Mouse (Mus musculus) forebrain, embryonic 13.5 days (tissue): ENCODE results near the gene 4930539E08Rik. TPM values are rescaled to one million over a fixed set of nuclear protein-coding genes. Genes with fewer than 3 reads are reported as not detected.

Experiments used
- ATAC-seq: fragments of 200-750 bp; cut with Nextera tagmentation; 2 replicates; pipeline ENCODE4 v1.8.0; 2017
- H3K27ac ChIP-seq: fragments of 300-500 bp; sonication (generic); 2 replicates; pipeline ENCODE4 v1.5.1; 2015; ENCODE audit warnings: inconsistent platforms, mild to moderate bottlenecking, moderate library complexity
- H3K27me3 ChIP-seq: fragments of 300-500 bp; sonication (generic); 2 replicates; pipeline ENCODE4 v1.6.1; 2015; ENCODE audit warnings: mild to moderate bottlenecking, inconsistent platforms
- H3K36me3 ChIP-seq: fragments of 300-500 bp; sonication (generic); 2 replicates; pipeline ENCODE4 v1.6.1; 2015; ENCODE audit warnings: mild to moderate bottlenecking, inconsistent platforms; ENCODE audit not compliant: poor library complexity, severe bottlenecking
- H3K4me1 ChIP-seq: fragments of 300-500 bp; sonication (generic); 2 replicates; pipeline ENCODE4 v1.6.1; 2015; ENCODE audit warnings: inconsistent platforms
- H3K4me2 ChIP-seq: fragments of 300-500 bp; sonication (generic); 2 replicates; pipeline ENCODE4 v1.6.1; 2015; ENCODE audit warnings: inconsistent platforms, mild to moderate bottlenecking, moderate library complexity
- H3K4me3 ChIP-seq: fragments of 300-500 bp; sonication (generic); 2 replicates; pipeline ENCODE4 v1.5.1; 2015; ENCODE audit warnings: mild to moderate bottlenecking, inconsistent platforms
- H3K9ac ChIP-seq: fragments of 300-500 bp; sonication (generic); 2 replicates; pipeline ENCODE4 v1.6.1; 2015; ENCODE audit warnings: mild to moderate bottlenecking, inconsistent platforms
- H3K9me3 ChIP-seq: fragments of 300-500 bp; sonication (generic); replicated peaks from 2 replicates; pipeline ENCODE4 v1.6.1; 2016; ENCODE audit warnings: inconsistent platforms
- WGBS: fragments of 180-500 bp; shearing (Covaris S2); methylation state at CpG from one replicate; pipeline ENCODE4 v1.1.7; 2015; 5-methylcytosine and 5-hydroxymethylcytosine counted together
- polyA plus RNA-seq: library from polyadenylated mRNA; unstranded; fragments of >200 nt; fragmentation: Nextera tagmentation; extraction: Ambion mirVana; gene quantifications from 2 replicates; pipeline ENCODE4 v1.2.1, GENCODE M21; 2015

Gene 4930539E08Rik
- polyA plus RNA-seq, 1 experiment from 2014 or later, result 0.15 TPM

- Histone ChIP-seq H3K4me3 (no peak overlapping the region), H3K4me2 (no peak overlapping the region), H3K9me3 (no peaks in the 10 kb centered on the region; the same call in 1 of the 2 replicates), H3K9ac (no peak overlapping the region), H3K27me3 (no peaks in the 10 kb centered on the region), H3K4me1 (no peaks in the 10 kb centered on the region), H3K36me3 (no peaks in the 10 kb centered on the region), H3K27ac (no peak overlapping the region)
- WGBS, result 79% methylated on average over 10 of the region's 11 CpGs
- no peak for ATAC-seq
Measured at GRCm38 (mm10) chr17:28942101-28942500, 27.0 kb upstream of the 4930539E08Rik start.

GRCm38 (mm10) chr17:28940776-28941555 is 25.8 kb upstream of the 4930539E08Rik start:
- H3K27me3 ChIP-seq, result no peaks in the 10 kb centered on the region
- H3K4me2 ChIP-seq, result no peak overlapping the region
- no peak overlapping the region for H3K4me3 ChIP-seq
- H3K4me1 ChIP-seq, result no peaks in the 10 kb centered on the region
- WGBS, result 91% methylated on average over 25 of the region's 25 CpGs
- H3K36me3 ChIP-seq, result no peaks in the 10 kb centered on the region
- no peaks in the 10 kb centered on the region for H3K9me3 ChIP-seq
- no peak overlapping the region for H3K9ac ChIP-seq
- no peak for ATAC-seq
- no peak overlapping the region for H3K27ac ChIP-seq

- H3K4me2 ChIP-seq, result no peak overlapping the region
- no peak overlapping the region for H3K9ac ChIP-seq
- H3K4me3 ChIP-seq, result no peak overlapping the region
- H3K9me3 ChIP-seq, result no peaks in the 10 kb centered on the region
- H3K27ac ChIP-seq, result no peak overlapping the region
- no peaks in the 10 kb centered on the region for H3K27me3 ChIP-seq
- no peaks in the 10 kb centered on the region for H3K4me1 ChIP-seq
- H3K36me3 ChIP-seq, result no peaks in the 10 kb centered on the region
- WGBS, result 81% methylated on average over 10 of the region's 10 CpGs
- ATAC-seq, result no peak
Measured at GRCm38 (mm10) chr17:28936622-28937345, 21.7 kb upstream of the 4930539E08Rik start.

GRCm38 (mm10) chr17:28936133-28936532 is 21.0 kb upstream of the 4930539E08Rik start:
- H3K27ac ChIP-seq, result no peak overlapping the region
- H3K9me3 ChIP-seq, result no peaks in the 10 kb centered on the region
- H3K4me2 ChIP-seq, result no peak overlapping the region
- no peak overlapping the region for H3K4me3 ChIP-seq
- H3K36me3 ChIP-seq, result no peaks in the 10 kb centered on the region
- H3K27me3 ChIP-seq, result no peaks in the 10 kb centered on the region
- no peak for ATAC-seq
- WGBS, result 91% methylated on average over 7 of the region's 7 CpGs
- H3K4me1 ChIP-seq, result no peaks in the 10 kb centered on the region
- no peak overlapping the region for H3K9ac ChIP-seq

- Histone ChIP-seq H3K4me2 (no peak overlapping the region), H3K4me3 (no peak overlapping the region), H3K4me1 (peaks cover 10% of the 10 kb centered on the region), H3K9me3 (no peaks in the 10 kb centered on the region), H3K36me3 (no peaks in the 10 kb centered on the region), H3K27me3 (no peaks in the 10 kb centered on the region), H3K9ac (no peak overlapping the region), H3K27ac (no peak overlapping the region)
- WGBS, result 77% methylated on average over 19 of the region's 19 CpGs
- no peak for ATAC-seq
Measured at GRCm38 (mm10) chr17:28934120-28934916, 19.2 kb upstream of the 4930539E08Rik start.

- H3K4me1 ChIP-seq, result peaks cover 10% of the 10 kb centered on the region
Measured at GRCm38 (mm10) chr17:28932274-28932673, 17.1 kb upstream of the 4930539E08Rik start.

GRCm38 (mm10) chr17:28931436-28932211 is 16.5 kb upstream of the 4930539E08Rik start:
- Histone ChIP-seq H3K9ac (no peak overlapping the region), H3K4me3 (no peak overlapping the region), H3K36me3 (no peaks in the 10 kb centered on the region), H3K27ac (no peak overlapping the region), H3K4me2 (no peak overlapping the region), H3K4me1 (peaks cover 10% of the 10 kb centered on the region), H3K9me3 (no peaks in the 10 kb centered on the region), H3K27me3 (no peaks in the 10 kb centered on the region)
- ATAC-seq, result no peak
- 94% methylated on average over 18 of the region's 18 CpGs for WGBS

More at GRCm38 (mm10) chr17:28932274-28932673, 17.1 kb upstream of the 4930539E08Rik start:
- no peaks in the 10 kb centered on the region for H3K27me3 ChIP-seq
- no peak overlapping the region for H3K4me2 ChIP-seq
- WGBS, result 92% methylated on average over 4 of the region's 4 CpGs
- no peak for ATAC-seq
- no peak overlapping the region for H3K27ac ChIP-seq
- no peak overlapping the region for H3K4me3 ChIP-seq
- H3K36me3 ChIP-seq, result no peaks in the 10 kb centered on the region
- H3K9me3 ChIP-seq, result no peaks in the 10 kb centered on the region
- no peak overlapping the region for H3K9ac ChIP-seq

- peak; percentile 77 for ATAC-seq
- Histone ChIP-seq H3K4me2 (peak overlapping the region; percentile 14), H3K4me3 (no peak overlapping the region), H3K36me3 (no peaks in the 10 kb centered on the region), H3K27me3 (no peaks in the 10 kb centered on the region), H3K9ac (peak overlapping the region; percentile 31; the same call in 1 of the 2 replicates), H3K4me1 (peaks cover 10% of the 10 kb centered on the region), H3K27ac (peak overlapping the region; percentile 57), H3K9me3 (no peaks in the 10 kb centered on the region)
- 30% methylated on average over 14 of the region's 14 CpGs for WGBS
Measured at GRCm38 (mm10) chr17:28930392-28931074, 15.4 kb upstream of the 4930539E08Rik start.

GRCm38 (mm10) chr17:28929369-28929768 is 14.2 kb upstream of the 4930539E08Rik start:
- Histone ChIP-seq H3K9me3 (no peaks in the 10 kb centered on the region), H3K27ac (no peak overlapping the region), H3K27me3 (no peaks in the 10 kb centered on the region), H3K9ac (no peak overlapping the region), H3K4me1 (peaks cover 10% of the 10 kb centered on the region), H3K4me2 (no peak overlapping the region), H3K36me3 (no peaks in the 10 kb centered on the region), H3K4me3 (no peak overlapping the region)
- WGBS, result 94% methylated on average over 4 of the region's 4 CpGs
- ATAC-seq, result no peak

- ATAC-seq, result no peak
- Histone ChIP-seq H3K27me3 (no peaks in the 10 kb centered on the region), H3K4me3 (no peak overlapping the region), H3K9ac (no peak overlapping the region), H3K9me3 (no peaks in the 10 kb centered on the region), H3K4me1 (peaks cover 10% of the 10 kb centered on the region), H3K36me3 (no peaks in the 10 kb centered on the region), H3K4me2 (no peak overlapping the region), H3K27ac (no peak overlapping the region)
- 88% methylated on average over 9 of the region's 9 CpGs for whole genome bisulfite sequencing
Measured at GRCm38 (mm10) chr17:28928004-28928403, 12.9 kb upstream of the 4930539E08Rik start.
